Mouse (Mus musculus): ENCODE results near the gene Emc10. TPM values are rescaled to one million over a fixed set of nuclear protein-coding genes. Genes with fewer than 3 reads are reported as not detected.

Gene Emc10
- total RNA-seq, 1 experiment: 64.2 TPM

DNA sequence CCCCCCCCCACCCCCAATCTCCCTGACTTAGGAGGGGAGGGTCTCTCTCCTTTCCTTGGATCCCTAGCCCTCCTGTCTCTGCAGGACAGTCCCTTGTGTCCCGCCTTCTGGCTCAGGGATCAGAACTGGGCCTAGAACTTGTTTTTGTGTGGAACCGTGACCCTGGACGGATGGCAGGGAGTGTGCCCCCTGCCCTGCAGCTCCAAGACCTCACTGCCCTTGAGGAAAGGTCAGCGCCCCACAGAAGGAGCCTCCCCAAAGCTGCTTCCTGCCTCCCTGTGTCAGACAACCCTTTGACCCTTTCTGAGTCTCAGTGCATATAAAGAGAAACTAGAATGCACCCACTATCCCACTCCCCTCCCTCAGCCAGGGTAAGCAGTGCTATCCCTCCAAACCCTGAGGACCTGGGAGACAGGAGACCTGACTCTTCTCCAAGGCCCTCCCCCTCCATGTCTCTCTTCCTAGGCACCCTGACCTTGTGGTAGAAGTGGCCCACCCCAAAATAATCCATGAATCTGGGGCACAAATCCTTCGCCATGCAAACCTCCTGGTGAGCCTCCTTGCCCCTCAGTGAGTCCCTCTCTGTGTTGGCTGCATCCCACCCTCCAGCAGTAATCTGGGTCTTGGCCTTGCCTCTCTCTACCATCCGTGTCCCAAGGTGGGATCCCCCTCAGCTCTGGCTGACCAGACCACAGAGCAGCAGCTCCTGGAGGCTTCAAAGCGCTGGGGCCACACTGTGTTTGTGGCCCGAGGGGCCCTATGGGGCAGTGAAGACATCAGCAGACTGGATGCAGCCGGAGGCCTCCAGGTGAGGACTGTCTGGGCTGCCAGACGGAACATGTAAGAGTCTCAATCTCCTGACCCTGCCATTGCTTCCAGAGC is 30.1 kb downstream of the Emc10 start:
- Histone ChIP-seq H3K4me3 (ENCODE audit: insufficient read depth in 1 of 2, low read depth in 1 of 2, low read length in 2 of 2, poor library complexity in 1 of 2, severe bottlenecking in 1 of 2) (no peak overlapping the region), H3K27ac (ENCODE audit: insufficient read depth, low read depth, low read length, poor library complexity, severe bottlenecking) (no peak overlapping the region), H3K9me3 (ENCODE audit: control insufficient read depth, insufficient read depth, low read depth, low read length) (no peaks in the 10 kb centered on the region), H3K4me1 (ENCODE audit: control insufficient read depth in 2 of 2, insufficient read depth in 2 of 2, low read length in 2 of 2, poor library complexity in 1 of 2) (peaks cover 0 to 19% of the 10 kb centered on the region in 2 experiments; a peak in 1 of 4 replicates), H3K36me3 (ENCODE audit: control insufficient read depth, insufficient read depth, low read length, poor library complexity, severe bottlenecking) (no peaks in the 10 kb centered on the region), H3K9ac (ENCODE audit: insufficient read depth, low read depth, low read length, poor library complexity, severe bottlenecking) (no peak overlapping the region)
- TF ChIP-seq MAFK (IDR thresholded peaks at IDR 0.05; ENCODE audit: insufficient read depth, low read depth, low read length): no peak
- no peak for DNase-seq (ENCODE audit: low read depth, low spot score)
- in situ Hi-C loops (cut with MboI; ENCODE audit: low sequenced_read_pairs in 2 of 2, unreplicated experiment in 2 of 2): no loop called here

- H3K4me3 ChIP-seq (ENCODE audit: insufficient read depth in 1 of 2, low read depth in 1 of 2, low read length in 2 of 2, poor library complexity in 1 of 2, severe bottlenecking in 1 of 2): no peak within 1 kb of the TSS
- H3K27ac ChIP-seq (ENCODE audit: insufficient read depth, low read depth, low read length, poor library complexity, severe bottlenecking): no peak within 1 kb of the TSS
- peaks cover 0 to 19% of the 10 kb centered on the region in 2 experiments; a peak in 1 of 4 replicates for H3K4me1 ChIP-seq (ENCODE audit: control insufficient read depth in 2 of 2, insufficient read depth in 2 of 2, low read length in 2 of 2, poor library complexity in 1 of 2)
- no peaks in the 10 kb centered on the region for H3K36me3 ChIP-seq (ENCODE audit: control insufficient read depth, insufficient read depth, low read length, poor library complexity, severe bottlenecking)
- H3K9ac ChIP-seq (ENCODE audit: insufficient read depth, low read depth, low read length, poor library complexity, severe bottlenecking): no peak within 1 kb of the TSS
- DNase-seq (ENCODE audit: low read depth, low spot score): no peak
- TF ChIP-seq ZNF384 (IDR thresholded peaks at IDR 0.05; ENCODE audit: low read depth, low read length) (no peak), HCFC1 (IDR thresholded peaks at IDR 0.05; ENCODE audit: borderline replicate concordance, insufficient read depth, low read length) (no peak), ZC3H11A (IDR thresholded peaks at IDR 0.05; ENCODE audit: borderline replicate concordance, low read depth, low read length) (no peak), MAFK (IDR thresholded peaks at IDR 0.05; ENCODE audit: insufficient read depth, low read depth, low read length) (no peak), CHD2 (IDR thresholded peaks at IDR 0.05; ENCODE audit: low read depth, low read length) (no peak)
- in situ Hi-C loops (cut with MboI; ENCODE audit: low sequenced_read_pairs in 2 of 2, unreplicated experiment in 2 of 2): no loop called here
- H3K9me3 ChIP-seq (ENCODE audit: control insufficient read depth, insufficient read depth, low read depth, low read length): no peaks in the 10 kb centered on the region
Measured at GRCm38 (mm10) chr7:44465111-44465510, 31.2 kb downstream of the Emc10 start, which contains the start of gene Aspdh. TSS of gene Aspdh (plus strand) at chr7:44465391.

GRCm38 (mm10) chr7:44464511-44464910 is 31.8 kb downstream of the Emc10 start:
- no peak for DNase-seq (ENCODE audit: low read depth, low spot score)
- in situ Hi-C loops (cut with MboI; ENCODE audit: low sequenced_read_pairs in 2 of 2, unreplicated experiment in 2 of 2): no loop called here
- H3K4me3 ChIP-seq (ENCODE audit: insufficient read depth in 1 of 2, low read depth in 1 of 2, low read length in 2 of 2, poor library complexity in 1 of 2, severe bottlenecking in 1 of 2): no peak overlapping the region
- H3K9me3 ChIP-seq (ENCODE audit: control insufficient read depth, insufficient read depth, low read depth, low read length): no peaks in the 10 kb centered on the region
- H3K9ac ChIP-seq (ENCODE audit: insufficient read depth, low read depth, low read length, poor library complexity, severe bottlenecking): no peak overlapping the region
- no peaks in the 10 kb centered on the region for H3K36me3 ChIP-seq (ENCODE audit: control insufficient read depth, insufficient read depth, low read length, poor library complexity, severe bottlenecking)
- peaks cover 0 to 19% of the 10 kb centered on the region in 2 experiments; a peak in 1 of 4 replicates for H3K4me1 ChIP-seq (ENCODE audit: control insufficient read depth in 2 of 2, insufficient read depth in 2 of 2, low read length in 2 of 2, poor library complexity in 1 of 2)
- TF ChIP-seq MAFK (IDR thresholded peaks at IDR 0.05; ENCODE audit: insufficient read depth, low read depth, low read length): no peak
- TF ChIP-seq HCFC1 (IDR thresholded peaks at IDR 0.05; ENCODE audit: borderline replicate concordance, insufficient read depth, low read length): no peak
- TF ChIP-seq ZNF384 (IDR thresholded peaks at IDR 0.05; ENCODE audit: low read depth, low read length): no peak
- no peak for TF ChIP-seq ZC3H11A (IDR thresholded peaks at IDR 0.05; ENCODE audit: borderline replicate concordance, low read depth, low read length)
- TF ChIP-seq CHD2 (IDR thresholded peaks at IDR 0.05; ENCODE audit: low read depth, low read length): no peak
- H3K27ac ChIP-seq (ENCODE audit: insufficient read depth, low read depth, low read length, poor library complexity, severe bottlenecking): no peak overlapping the region

GRCm38 (mm10) chr7:44463556-44464225 is 32.6 kb downstream of the Emc10 start:
- in situ Hi-C loops (cut with MboI; ENCODE audit: low sequenced_read_pairs in 2 of 2, unreplicated experiment in 2 of 2): no loop called here
- no peaks in the 10 kb centered on the region for H3K36me3 ChIP-seq (ENCODE audit: control insufficient read depth, insufficient read depth, low read length, poor library complexity, severe bottlenecking)
- no peak for DNase-seq (ENCODE audit: low read depth, low spot score)
- no peak overlapping the region for H3K9ac ChIP-seq (ENCODE audit: insufficient read depth, low read depth, low read length, poor library complexity, severe bottlenecking)
- H3K27ac ChIP-seq (ENCODE audit: insufficient read depth, low read depth, low read length, poor library complexity, severe bottlenecking): no peak overlapping the region
- H3K4me1 ChIP-seq (ENCODE audit: control insufficient read depth in 2 of 2, insufficient read depth in 2 of 2, low read length in 2 of 2, poor library complexity in 1 of 2): peaks cover 0 to 18% of the 10 kb centered on the region in 2 experiments; a peak in 1 of 4 replicates
- no peak for TF ChIP-seq HCFC1 (IDR thresholded peaks at IDR 0.05; ENCODE audit: borderline replicate concordance, insufficient read depth, low read length)
- TF ChIP-seq ZC3H11A (IDR thresholded peaks at IDR 0.05; ENCODE audit: borderline replicate concordance, low read depth, low read length): no peak
- TF ChIP-seq CHD2 (IDR thresholded peaks at IDR 0.05; ENCODE audit: low read depth, low read length): no peak
- no peak for TF ChIP-seq ZNF384 (IDR thresholded peaks at IDR 0.05; ENCODE audit: low read depth, low read length)
- no peak for TF ChIP-seq MAFK (IDR thresholded peaks at IDR 0.05; ENCODE audit: insufficient read depth, low read depth, low read length)
- H3K4me3 ChIP-seq (ENCODE audit: insufficient read depth in 1 of 2, low read depth in 1 of 2, low read length in 2 of 2, poor library complexity in 1 of 2, severe bottlenecking in 1 of 2): no peak overlapping the region
- H3K9me3 ChIP-seq (ENCODE audit: control insufficient read depth, insufficient read depth, low read depth, low read length): no peaks in the 10 kb centered on the region
